Mouse (Mus musculus) ES-E14 (cell line): ENCODE measurements at regions not wholly inside any gene's neighbourhood (a gene's known extent, or its start where the extent isn't known, plus 50 kb on each side); places are given as distances from the start of the nearest gene placed in this dataset.

Source experiments
- CHD2 ChIP-seq: IDR thresholded peaks from 2 replicates; pipeline ENCODE4 v1.6.1; 2014; ENCODE audit warnings: mild to moderate bottlenecking, low read depth, low read length, inconsistent platforms
- HCFC1 ChIP-seq: IDR thresholded peaks from 2 replicates; pipeline ENCODE4 v1.6.1; 2012; ENCODE audit warnings: low read length, inconsistent platforms, borderline replicate concordance; ENCODE audit not compliant: insufficient read depth
- MAFK ChIP-seq: IDR thresholded peaks from 2 replicates; pipeline ENCODE4 v1.6.1; 2014; ENCODE audit warnings: mild to moderate bottlenecking, low read depth, low read length, inconsistent platforms; ENCODE audit not compliant: insufficient read depth
- ZNF384 ChIP-seq: IDR thresholded peaks from 2 replicates; pipeline ENCODE4 v1.6.1; 2012; ENCODE audit warnings: low read depth, low read length, inconsistent platforms

DNA sequence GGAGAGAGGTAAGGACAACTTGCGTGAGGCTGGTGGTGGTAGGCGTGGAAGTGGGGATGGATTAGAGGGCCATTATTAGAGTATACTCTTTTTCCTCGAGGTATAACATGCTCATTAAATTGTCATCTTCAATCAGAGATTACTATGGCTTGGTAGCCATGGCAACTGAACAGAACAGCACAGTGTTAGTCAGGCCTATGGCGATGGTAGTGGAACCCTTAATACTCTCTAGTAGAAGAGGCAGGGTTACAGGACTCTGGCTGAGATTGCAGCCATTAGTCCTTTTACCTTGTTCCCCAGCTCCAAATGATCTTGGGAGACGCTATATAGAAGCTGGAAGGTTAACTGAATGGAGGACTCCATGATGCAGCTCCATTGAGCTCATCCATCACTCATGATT, 131.5 kb downstream of the En1 start:
- no peak for TF ChIP-seq ZNF384
- no peak for TF ChIP-seq HCFC1
- TF ChIP-seq MAFK, result no peak
- no peak for TF ChIP-seq CHD2
